Mouse (Mus musculus) testis, adult 2 months (tissue): ENCODE measurements around the gene Ptpn6. TPM values are rescaled to one million over a fixed set of nuclear protein-coding genes. Genes with fewer than 3 reads are reported as not detected.
A peak's percentile ranks its signal among the peaks of the same experiment; 100 is the strongest.

Source experiments
- H3K27ac ChIP-seq: fragments of 200-500 bp; 2 replicates; pipeline ENCODE4 v1.5.1; 2012; ENCODE audit warnings: low read depth, low read length; ENCODE audit not compliant: control insufficient read depth, insufficient read depth
- H3K27me3 ChIP-seq: fragments of 200-500 bp; 2 replicates; pipeline ENCODE4 v1.6.1; 2012; ENCODE audit warnings: mild to moderate bottlenecking, low read length, moderate library complexity; ENCODE audit not compliant: control insufficient read depth, insufficient read depth
- H3K36me3 ChIP-seq: fragments of 200-500 bp; 2 replicates; pipeline ENCODE4 v1.6.1; 2012; ENCODE audit warnings: mild to moderate bottlenecking, low read length; ENCODE audit not compliant: control insufficient read depth, insufficient read depth
- H3K4me1 ChIP-seq: fragments of 200-500 bp; 2 replicates; pipeline ENCODE4 v1.6.1; 2012; ENCODE audit warnings: low read length; ENCODE audit not compliant: control insufficient read depth, insufficient read depth
- H3K4me3 ChIP-seq: fragments of 200-500 bp; 2 replicates; pipeline ENCODE4 v1.5.1; 2012; ENCODE audit warnings: low read depth, mild to moderate bottlenecking, low read length, moderate library complexity, mixed read lengths; ENCODE audit not compliant: control insufficient read depth
- CTCF ChIP-seq: fragments of 200-500 bp; IDR thresholded peaks from 2 replicates; pipeline ENCODE4 v1.5.1; 2012; ENCODE audit warnings: low read depth, mild to moderate bottlenecking, inconsistent platforms, low read length, moderate library complexity; ENCODE audit not compliant: control insufficient read depth, insufficient read depth, insufficient replicate concordance
- POLR2A ChIP-seq: fragments of 200-500 bp; IDR thresholded peaks from 2 replicates; pipeline ENCODE4 v1.6.1; 2012; ENCODE audit warnings: low read depth, mild to moderate bottlenecking, inconsistent platforms, low read length, moderate library complexity; ENCODE audit not compliant: control insufficient read depth
- polyA plus RNA-seq: library from polyadenylated mRNA; depleted of rRNA; stranded (reverse); fragments of >200 nt; gene quantifications from 2 replicates; pipeline ENCODE4 v1.2.3, GENCODE M21; 2012; rRNA removed

Ptpn6 gene
- polyA plus RNA-seq: 1.4 and 1.9 TPM in 2 replicates

DNA sequence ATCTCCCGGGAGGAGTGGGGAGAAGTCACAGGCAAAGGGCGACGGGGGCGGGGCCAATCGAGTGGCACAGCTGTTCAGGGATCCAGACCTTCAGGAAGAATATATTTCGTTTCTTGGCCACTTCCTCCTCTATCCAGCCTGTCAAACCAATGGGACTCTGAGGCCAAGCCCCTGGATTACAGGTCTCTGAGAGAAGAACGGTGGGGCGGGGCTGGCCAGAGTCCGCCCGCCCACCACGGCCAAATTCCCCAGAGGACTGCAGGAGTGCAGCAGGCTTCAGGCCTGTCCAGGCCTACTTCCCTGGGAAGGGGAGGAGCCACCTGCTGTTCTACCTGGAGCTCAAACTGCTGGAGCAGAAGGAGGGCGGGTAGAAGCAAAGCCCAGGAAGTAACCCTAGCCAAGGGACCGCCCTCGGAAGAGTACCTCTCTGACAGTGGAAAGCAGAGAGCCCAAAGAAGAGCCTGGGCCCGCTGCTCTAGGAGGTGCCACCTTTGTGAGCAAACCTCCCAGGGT is at the start of gene Ptpn6:
TSS of gene Ptpn6 (minus strand) at position 204 of the 513 bp plus-strand sequence.
- Histone ChIP-seq H3K36me3 (no peaks in the 10 kb centered on the region), H3K27me3 (no peaks in the 10 kb centered on the region), H3K4me1 (peaks cover 8% of the 10 kb centered on the region), H3K4me3 (peak within 1 kb of the TSS; percentile 6; the same call in 1 of the 2 replicates), H3K27ac (no peak within 1 kb of the TSS)
- TF ChIP-seq POLR2A: no peak
- no peak for TF ChIP-seq CTCF

DNA sequence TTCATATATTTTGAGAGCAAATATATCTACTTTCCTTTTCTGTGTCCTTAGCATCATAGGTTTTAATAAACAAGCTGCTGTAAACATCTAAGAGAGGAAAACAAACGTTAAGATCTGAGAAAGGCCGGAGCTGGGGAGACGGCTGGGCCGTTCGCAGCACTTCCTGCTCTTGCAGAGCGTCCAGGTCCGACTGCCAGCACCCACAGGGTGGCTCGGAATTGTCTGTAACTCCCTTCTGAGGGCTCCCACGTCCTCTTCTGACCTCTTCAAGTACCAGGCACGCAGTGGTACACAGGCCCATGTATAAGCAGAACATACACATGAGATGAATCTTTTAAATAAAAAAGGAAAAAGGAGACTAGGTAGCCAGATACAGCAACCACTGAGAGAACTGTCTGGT is 49.2 kb upstream of the Ptpn6 start:
- Histone ChIP-seq H3K4me3 (no peak overlapping the region), H3K4me1 (no peaks in the 10 kb centered on the region), H3K36me3 (no peaks in the 10 kb centered on the region), H3K27me3 (no peaks in the 10 kb centered on the region), H3K27ac (no peak overlapping the region)
- no peak for TF ChIP-seq CTCF
- TF ChIP-seq POLR2A: no peak

DNA sequence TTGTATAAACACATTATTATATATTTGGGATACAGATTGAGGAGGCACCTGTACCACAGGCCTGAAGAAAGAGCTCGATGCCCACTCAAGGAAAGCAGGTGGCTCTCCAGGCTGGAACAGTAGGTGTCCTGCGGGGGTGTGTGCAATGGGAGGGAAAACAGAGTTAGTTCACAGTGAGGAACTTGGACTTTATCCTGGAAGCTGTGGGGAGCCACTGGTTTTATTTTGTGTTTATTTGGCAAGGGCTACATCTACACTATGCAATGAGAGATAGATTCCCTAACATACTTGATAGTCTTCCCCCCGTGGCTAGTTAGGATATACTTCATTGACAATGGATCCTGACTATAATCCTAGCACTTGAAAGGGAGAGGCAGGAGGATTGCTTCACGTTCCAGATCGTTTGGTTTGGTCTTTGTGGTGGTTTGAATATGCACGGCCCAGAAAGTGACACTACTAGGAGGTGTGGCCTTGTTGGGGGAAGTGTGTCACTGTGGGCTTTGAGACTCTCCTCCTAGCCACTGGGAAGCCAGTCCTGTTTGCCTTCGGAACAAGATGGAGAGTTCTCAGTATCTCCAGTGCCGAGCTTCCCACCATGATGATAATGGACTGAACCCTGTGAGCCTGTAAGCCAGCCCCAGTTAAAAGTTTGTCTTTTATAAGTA is 48.4 kb upstream of the Ptpn6 start:
- H3K4me1 ChIP-seq: peaks cover 3% of the 10 kb centered on the region; the same call in 1 of the 2 replicates
- TF ChIP-seq POLR2A (no peak), CTCF (no peak)
- no peaks in the 10 kb centered on the region for H3K27me3 ChIP-seq
- H3K36me3 ChIP-seq: no peaks in the 10 kb centered on the region
- no peak overlapping the region for H3K4me3 ChIP-seq
- H3K27ac ChIP-seq: no peak overlapping the region

DNA sequence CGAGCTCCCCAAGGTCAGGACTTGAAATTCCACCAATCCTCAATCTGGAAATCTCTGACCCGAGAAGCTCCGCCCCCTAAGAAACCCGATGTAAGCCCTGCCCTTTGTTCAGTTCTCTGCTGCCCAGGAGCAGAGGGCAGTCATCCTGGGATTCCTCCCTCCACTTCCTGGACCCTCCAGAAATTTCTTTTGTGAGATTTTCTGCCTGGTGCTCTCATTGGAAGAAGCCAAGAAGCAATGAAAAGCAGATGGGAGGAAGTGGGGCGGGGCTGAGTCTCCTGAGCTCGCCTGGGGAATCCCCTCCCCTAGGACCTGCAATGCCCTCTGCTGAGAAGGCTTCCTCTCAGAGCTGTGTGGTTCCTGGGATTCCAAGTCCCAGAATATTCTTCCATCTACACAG is 43.9 kb upstream of the Ptpn6 start:
- Histone ChIP-seq H3K4me1 (peaks cover 20% of the 10 kb centered on the region), H3K27ac (no peak overlapping the region), H3K4me3 (no peak overlapping the region), H3K27me3 (no peaks in the 10 kb centered on the region), H3K36me3 (no peaks in the 10 kb centered on the region)
- TF ChIP-seq POLR2A: no peak
- no peak for TF ChIP-seq CTCF

DNA sequence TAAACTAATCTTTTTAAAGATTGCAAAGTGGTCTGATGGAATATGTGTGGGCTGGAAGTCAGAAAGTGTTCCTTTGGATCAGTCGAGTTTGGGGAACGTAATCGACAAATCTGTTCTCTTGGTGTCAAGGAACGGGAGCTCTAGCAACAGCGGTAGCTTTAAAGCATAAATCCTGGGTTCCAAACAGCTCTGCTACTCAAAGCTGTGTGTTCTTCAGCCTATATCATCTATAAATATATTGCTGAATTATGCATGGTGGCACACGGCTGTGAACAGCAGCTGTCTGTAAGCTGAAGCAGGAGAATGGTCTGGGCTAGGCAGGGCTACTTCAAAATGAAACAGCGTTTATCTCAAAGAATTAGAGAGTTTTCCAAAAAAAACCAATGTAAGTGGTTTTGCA is 42.4 kb upstream of the Ptpn6 start:
- TF ChIP-seq CTCF (no peak), POLR2A (no peak)
- Histone ChIP-seq H3K36me3 (no peaks in the 10 kb centered on the region; the same call in 1 of the 2 replicates), H3K4me1 (peaks cover 20% of the 10 kb centered on the region), H3K4me3 (no peak overlapping the region; the same call in 1 of the 2 replicates), H3K27ac (no peak overlapping the region), H3K27me3 (no peaks in the 10 kb centered on the region)

DNA sequence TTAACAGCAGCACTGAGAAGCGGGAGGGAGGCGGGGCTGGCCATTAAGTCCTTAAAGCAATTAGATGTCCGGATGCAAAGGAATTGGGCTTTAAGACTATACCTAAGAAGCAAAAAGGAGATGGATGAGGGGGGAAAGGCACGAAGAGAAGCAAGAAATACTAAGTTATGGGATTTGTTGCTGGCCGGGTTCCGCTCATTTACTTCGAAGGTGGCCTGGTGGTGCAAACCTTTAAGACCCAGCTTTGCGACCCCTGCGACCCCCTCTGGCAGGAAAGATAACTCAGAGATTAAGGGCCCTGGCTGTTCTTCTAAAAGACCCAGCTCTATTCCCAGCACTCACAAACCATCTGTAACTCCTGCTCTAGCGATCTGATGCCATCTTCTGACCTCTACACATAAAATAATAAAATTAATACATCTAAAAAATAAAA is 41.5 kb upstream of the Ptpn6 start:
- no peaks in the 10 kb centered on the region for H3K27me3 ChIP-seq
- TF ChIP-seq POLR2A: no peak
- TF ChIP-seq CTCF: no peak
- peaks cover 20% of the 10 kb centered on the region for H3K4me1 ChIP-seq
- H3K27ac ChIP-seq: peak overlapping the region; percentile 87
- H3K36me3 ChIP-seq: no peaks in the 10 kb centered on the region; the same call in 1 of the 2 replicates
- peak overlapping the region; percentile 89 for H3K4me3 ChIP-seq

DNA sequence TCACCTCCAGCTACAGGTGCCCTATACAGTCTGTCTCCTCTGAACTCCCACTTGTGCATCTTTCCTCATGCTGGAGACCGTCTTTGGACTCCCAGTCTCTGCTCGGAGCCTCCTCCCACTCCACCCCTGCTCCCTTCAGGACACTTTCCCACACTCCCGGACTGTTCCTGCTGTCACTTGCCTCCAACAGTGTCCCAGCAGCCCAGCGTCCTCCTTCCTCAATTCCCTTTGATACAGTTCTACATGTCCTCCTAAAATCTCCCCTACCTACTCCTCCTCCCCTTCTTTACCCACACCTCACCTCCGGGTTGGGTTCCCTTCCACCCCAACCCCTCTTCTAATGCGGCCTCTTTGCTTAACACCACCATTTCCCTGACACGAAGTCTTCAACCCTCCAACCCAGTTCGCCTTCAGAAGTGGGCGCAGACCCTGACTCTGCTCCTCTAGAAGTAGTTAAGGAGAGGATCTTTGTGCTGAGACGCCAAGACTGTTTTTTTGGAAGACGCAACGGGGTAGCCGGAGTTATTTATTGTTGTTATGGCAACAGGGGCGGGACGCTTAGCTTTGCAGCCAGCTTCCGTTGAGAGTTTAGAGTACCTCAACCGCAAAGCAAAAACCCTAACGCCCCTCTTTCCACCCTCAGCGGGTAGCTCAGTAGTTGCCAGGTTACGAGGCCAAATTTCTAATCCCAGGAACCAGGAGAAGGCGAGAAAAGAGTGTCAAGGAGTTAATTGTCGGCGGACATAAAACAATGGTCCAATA is 40.9 kb upstream of the Ptpn6 start, which contains the start of gene Lrrc23:
TSS of gene Lrrc23 (minus strand) at position 506 of the 762 bp plus-strand sequence.
- H3K27ac ChIP-seq: peak within 1 kb of the TSS; percentile 87

More for the DNA sequence above, 40.9 kb upstream of the Ptpn6 start, which contains the start of gene Lrrc23:
- H3K4me3 ChIP-seq: peak within 1 kb of the TSS; percentile 89
- no peak for TF ChIP-seq CTCF
- TF ChIP-seq POLR2A: peak; percentile 11; the same call in 1 of the 2 replicates
- no peaks in the 10 kb centered on the region; the same call in 1 of the 2 replicates for H3K36me3 ChIP-seq
- H3K27me3 ChIP-seq: no peaks in the 10 kb centered on the region
- peaks cover 20% of the 10 kb centered on the region for H3K4me1 ChIP-seq
